In the genomic region with DNA sequence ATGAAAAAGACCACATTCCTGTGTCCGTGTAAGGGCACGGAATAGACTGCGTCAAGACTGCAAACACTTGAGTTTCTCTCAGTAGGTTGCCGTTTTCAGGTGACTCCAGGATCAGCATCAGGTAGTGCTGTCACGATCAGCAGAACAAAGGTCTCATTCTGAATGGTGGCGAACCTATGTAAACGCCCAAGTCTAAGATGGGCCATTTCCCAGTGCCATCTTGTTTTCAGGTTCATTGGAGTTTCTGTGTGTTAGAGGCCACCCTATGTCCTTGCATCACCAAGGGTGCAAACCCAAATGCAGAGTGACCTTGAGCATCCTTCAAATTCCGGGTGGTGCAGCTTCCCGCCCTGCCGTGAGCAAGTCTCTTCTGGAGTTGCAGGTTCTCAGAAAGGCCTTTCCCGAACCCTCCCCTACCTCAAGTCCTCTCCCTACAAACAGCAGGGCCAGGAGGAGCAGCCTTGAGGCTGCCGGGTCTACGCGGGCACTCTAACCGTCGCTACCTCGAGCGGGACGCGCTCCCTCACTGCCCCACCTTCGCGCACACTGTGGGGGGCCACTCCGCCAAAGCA, we compare ENCODE assay signal across 8 mouse cellular contexts. TPM values are rescaled to one million over a fixed set of nuclear protein-coding genes. Genes with fewer than 3 reads are reported as not detected.
DNase-seq lines count a peak whose midpoint lies in the region; ATAC-seq lines count a peak whose summit lies in the region.

A gene (plus strand): TSS at position 559 of the 572 bp plus-strand sequence.

- WGBS in kidney, embryonic 15.5 days = 23% methylated on average over 23 of the region's 23 CpGs
- WGBS in forebrain, embryonic 11.5 days = 21% methylated on average over 23 of the region's 23 CpGs

- H3K9ac ChIP-seq in kidney, embryonic 15.5 days = peak within 1 kb of the TSS; percentile 75
- peak within 1 kb of the TSS; percentile 96 for H3K9ac ChIP-seq in forebrain, embryonic 11.5 days (ENCODE audit: low read length)

- H3K4me3 ChIP-seq in kidney, embryonic 15.5 days (replicated peaks) = peak within 1 kb of the TSS; percentile 93
- peak within 1 kb of the TSS; percentile 80 for H3K4me3 ChIP-seq in forebrain, embryonic 11.5 days (ENCODE audit: low read depth, low read length)

- H3K27ac ChIP-seq in kidney, embryonic 15.5 days = peak within 1 kb of the TSS; percentile 86
- H3K27ac ChIP-seq in forebrain, embryonic 11.5 days (ENCODE audit: low read depth, low read length) = peak within 1 kb of the TSS; percentile 95

- no peaks in the 10 kb centered on the region for H3K36me3 ChIP-seq in kidney, embryonic 15.5 days
- no peaks in the 10 kb centered on the region for H3K36me3 ChIP-seq in forebrain, embryonic 11.5 days (ENCODE audit: control insufficient read depth, insufficient read depth, low read length)

- no peak; the same call in 1 of the 2 replicates for ATAC-seq in kidney, embryonic 15.5 days (replicated peaks; ENCODE audit: low FRiP score)
- no peak; the same call in 1 of the 2 replicates for ATAC-seq in forebrain, embryonic 11.5 days (replicated peaks; ENCODE audit: low FRiP score)
- ATAC-seq in inflammation-experienced regulatory T-cells, adult 6 months = peak; percentile 34
- ATAC-seq in megakaryocyte progenitor cell, adult 5-6 weeks (replicated peaks; ENCODE audit: poor library complexity) = no peak

- peaks cover 12% of the 10 kb centered on the region for H3K4me1 ChIP-seq in kidney, embryonic 15.5 days
- peaks cover 3% of the 10 kb centered on the region; the same call in 1 of the 2 replicates for H3K4me1 ChIP-seq in forebrain, embryonic 11.5 days (replicated peaks; ENCODE audit: control insufficient read depth, insufficient read depth, low read length)

- H3K27me3 ChIP-seq in kidney, embryonic 15.5 days = no peaks in the 10 kb centered on the region
- H3K27me3 ChIP-seq in forebrain, embryonic 11.5 days (ENCODE audit: control insufficient read depth, insufficient read depth, low read length) = no peaks in the 10 kb centered on the region

- peak within 1 kb of the TSS; percentile 94 for H3K4me2 ChIP-seq in kidney, embryonic 15.5 days
- H3K4me2 ChIP-seq in forebrain, embryonic 11.5 days (ENCODE audit: low read depth, low read length, severe bottlenecking) = peak within 1 kb of the TSS; percentile 81

- no peaks in the 10 kb centered on the region for H3K9me3 ChIP-seq in kidney, embryonic 15.5 days (replicated peaks)
- H3K9me3 ChIP-seq in forebrain, embryonic 11.5 days (ENCODE audit: control insufficient read depth, low read length) = no peaks in the 10 kb centered on the region

- no peak for DNase-seq in kidney, adult 11 months
- DNase-seq in MEL-GATA-1-ER (ENCODE audit: extremely low read depth, low read depth) = peak; percentile 19
- DNase-seq in forebrain, embryonic 11.5 days (ENCODE audit: low spot score) = no peak
- DNase-seq in retina, postnatal 1 day = no peak
- DNase-seq in cerebellum, adult 18-20 months = no peak

RNA-seq across cellular contexts. Expression of the gene that starts here (rescaled TPM):
- polyA plus RNA-seq in kidney, embryonic 15.5 days (2015; fragmentation: Nextera tagmentation; extraction: Ambion mirVana) = 14.8 and 16.1 TPM in 2 replicates
- polyA plus RNA-seq in forebrain, embryonic 11.5 days (2014; fragmentation: Nextera tagmentation; extraction: Ambion mirVana) = 38.0 and 41.5 TPM in 2 replicates
- 10 to 100 TPM in 2 of 3 experiments, 1 to 10 TPM in 1; 9.3 to 11.4 (median 11.0) TPM for polyA plus RNA-seq in inflammation-experienced regulatory T-cells, adult 6 months (2017; shearing (Covaris generic))
- 59.6 and 80.1 TPM in 2 replicates for total RNA-seq in megakaryocyte progenitor cell, adult 5-6 weeks (2015)
- total RNA-seq in megakaryocyte progenitor cell, adult 5-6 weeks (2017) = 113 and 133 TPM in 2 replicates
